Mouse (Mus musculus): ENCODE measurements around the gene Ccnjl. TPM values are rescaled to one million over a fixed set of nuclear protein-coding genes. Genes with fewer than 3 reads are reported as not detected.

The Ccnjl gene
- polyA plus RNA-seq, 2 experiments from 2014 or later: 0.24 TPM; not detected in 1

- ATAC-seq: no peak
These were observed 98.5 kb downstream of the Ccnjl start for GRCm38 (mm10) chr11:43626927-43627645.

GRCm38 (mm10) chr11:43631645-43632044 is 103.1 kb downstream of the Ccnjl start:
- ATAC-seq: no peak

DNA sequence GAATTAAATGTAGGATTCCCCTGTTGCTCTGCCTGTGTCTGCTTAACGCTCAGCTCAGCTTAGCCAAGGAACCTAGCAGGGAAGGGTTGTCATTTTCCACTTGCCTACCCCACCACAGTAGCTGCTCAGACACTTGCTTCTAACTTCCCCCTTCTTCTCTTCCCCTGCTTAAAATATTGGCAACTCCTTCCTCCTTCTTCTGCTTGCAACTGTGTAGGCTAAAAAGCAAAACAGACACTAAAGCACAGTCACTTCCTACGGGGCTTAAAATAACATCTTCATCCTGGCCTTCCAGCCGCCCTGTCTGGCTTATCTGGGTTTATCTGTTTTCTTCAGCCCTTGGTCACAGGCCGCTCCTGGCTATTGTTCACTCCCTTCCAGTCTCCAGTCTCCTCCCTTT is 104.0 kb downstream of the Ccnjl start:
- no peak for ATAC-seq

DNA sequence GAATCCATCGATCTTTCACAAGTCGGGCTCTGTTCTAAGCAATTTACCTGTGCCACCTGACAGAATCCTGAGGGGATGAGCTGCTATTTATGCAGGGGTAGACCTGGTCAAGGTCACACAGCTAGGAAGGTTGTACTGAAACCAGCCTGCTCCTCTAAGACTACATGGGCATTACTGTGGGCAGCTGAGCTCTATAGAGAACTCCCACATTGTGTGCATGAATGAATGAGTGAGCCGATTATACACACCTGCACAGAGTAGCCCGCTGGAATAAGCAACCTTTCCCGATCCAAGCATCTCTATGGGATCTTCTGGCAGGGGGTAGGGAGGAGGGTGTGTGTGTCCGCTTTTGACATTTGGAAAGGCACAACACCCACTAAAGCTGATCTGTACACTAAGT is 104.6 kb downstream of the Ccnjl start:
- no peak for ATAC-seq

- ATAC-seq: no peak
These were observed 105.2 kb downstream of the Ccnjl start for GRCm38 (mm10) chr11:43633658-43634401.

Other genes starting within 250 kb of the Ccnjl start
- gene Pttg1, start 102.5 kb upstream of the Ccnjl start, polyA plus RNA-seq (2017; shearing (Covaris generic)): 100 to 1,000 TPM; 183 to 195 TPM
- 100 to 1,000 TPM; 103 to 115 TPM for gene Slu7, start 95.0 kb upstream of the Ccnjl start, polyA plus RNA-seq (2017; shearing (Covaris generic))
- gene C1qtnf2, start 54.5 kb upstream of the Ccnjl start, polyA plus RNA-seq (2017; shearing (Covaris generic)): not detected
- gene 4933415A04Rik, start 58.3 kb downstream of the Ccnjl start, polyA plus RNA-seq (2017; shearing (Covaris generic)): not detected
- not detected for gene Fabp6, start 72.8 kb downstream of the Ccnjl start, polyA plus RNA-seq (2017; shearing (Covaris generic))
- gene Pwwp2a, start 153.2 kb downstream of the Ccnjl start, polyA plus RNA-seq (2017; shearing (Covaris generic)): 10 to 100 TPM; 23.8 to 34.8 TPM
- gene Ttc1, start 219.2 kb downstream of the Ccnjl start, polyA plus RNA-seq (2017; shearing (Covaris generic)): 100 to 1,000 TPM in 1 of 2 experiments, 10 to 100 TPM in 1; 99.4 to 106 TPM